Mouse (Mus musculus): ENCODE measurements around the gene Polr2f. TPM values are rescaled to one million over a fixed set of nuclear protein-coding genes. Genes with fewer than 3 reads are reported as not detected.
A peak's percentile ranks its signal among the peaks of the same experiment; 100 is the strongest.

Gene Polr2f
- total RNA-seq, 2 experiments from 2014 or later, result 100 to 103 TPM

- Histone ChIP-seq H3K27ac (peak overlapping the region; percentile 44; the same call in 1 of the 2 replicates), H3K4me3 (no peak overlapping the region)
- no peak for DNase-seq (ENCODE audit: extremely low spot score in 1 of 2, low spot score in 2 of 2)
- no peak for TF ChIP-seq CTCF (IDR thresholded peaks at IDR 0.05)
- intact Hi-C loops (cut with DNase I), result no loop called here
Observed at GRCm38 (mm10) chr15:79101531-79101930, 39.3 kb upstream of the Polr2f start.

GRCm38 (mm10) chr15:79103264-79103663 lies 37.5 kb upstream of the Polr2f start:
- intact Hi-C loops (cut with DNase I), result no loop called here
- TF ChIP-seq CTCF (IDR thresholded peaks at IDR 0.05), result no peak

DNA sequence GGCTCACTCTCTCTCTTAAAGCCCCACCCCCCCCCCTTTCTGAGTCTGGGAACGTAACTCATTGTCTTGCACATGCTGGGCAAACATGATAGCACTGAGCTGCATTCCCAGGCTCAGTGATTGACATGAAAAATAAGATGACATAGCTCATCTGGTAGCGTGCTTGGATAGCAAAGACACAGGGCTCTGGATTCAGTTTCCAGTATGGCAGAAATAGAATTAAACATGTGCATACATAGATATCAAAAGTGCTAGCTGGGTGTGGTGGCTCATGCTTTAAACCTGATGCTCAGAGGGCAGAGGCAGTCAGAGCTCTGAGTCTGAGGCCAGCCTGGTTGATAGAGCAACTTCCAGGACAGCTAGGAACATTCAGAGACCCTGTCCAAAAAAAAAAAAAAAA lies 35.0 kb upstream of the Polr2f start:
- H3K4me3 ChIP-seq, result no peak overlapping the region
- no peak for TF ChIP-seq CTCF (IDR thresholded peaks at IDR 0.05)
- DNase-seq (ENCODE audit: extremely low spot score in 1 of 2, low spot score in 2 of 2), result no peak
- H3K27ac ChIP-seq, result no peak overlapping the region
- intact Hi-C loops (cut with DNase I), result no loop called here

More at GRCm38 (mm10) chr15:79103264-79103663, 37.5 kb upstream of the Polr2f start:
- Histone ChIP-seq H3K27ac (peak overlapping the region; percentile 19), H3K4me3 (no peak overlapping the region)
- DNase-seq (ENCODE audit: extremely low spot score in 1 of 2, low spot score in 2 of 2), result no peak

- Histone ChIP-seq H3K27ac (peak overlapping the region; percentile 50; the same call in 1 of the 2 replicates), H3K4me3 (peak overlapping the region; percentile 71)
- DNase-seq (ENCODE audit: extremely low spot score in 1 of 2, low spot score in 2 of 2), result no peak
- intact Hi-C loops (cut with DNase I), result no loop called here
- no peak for TF ChIP-seq CTCF (IDR thresholded peaks at IDR 0.05)
Observed at GRCm38 (mm10) chr15:79107966-79108365, 32.8 kb upstream of the Polr2f start.

DNA sequence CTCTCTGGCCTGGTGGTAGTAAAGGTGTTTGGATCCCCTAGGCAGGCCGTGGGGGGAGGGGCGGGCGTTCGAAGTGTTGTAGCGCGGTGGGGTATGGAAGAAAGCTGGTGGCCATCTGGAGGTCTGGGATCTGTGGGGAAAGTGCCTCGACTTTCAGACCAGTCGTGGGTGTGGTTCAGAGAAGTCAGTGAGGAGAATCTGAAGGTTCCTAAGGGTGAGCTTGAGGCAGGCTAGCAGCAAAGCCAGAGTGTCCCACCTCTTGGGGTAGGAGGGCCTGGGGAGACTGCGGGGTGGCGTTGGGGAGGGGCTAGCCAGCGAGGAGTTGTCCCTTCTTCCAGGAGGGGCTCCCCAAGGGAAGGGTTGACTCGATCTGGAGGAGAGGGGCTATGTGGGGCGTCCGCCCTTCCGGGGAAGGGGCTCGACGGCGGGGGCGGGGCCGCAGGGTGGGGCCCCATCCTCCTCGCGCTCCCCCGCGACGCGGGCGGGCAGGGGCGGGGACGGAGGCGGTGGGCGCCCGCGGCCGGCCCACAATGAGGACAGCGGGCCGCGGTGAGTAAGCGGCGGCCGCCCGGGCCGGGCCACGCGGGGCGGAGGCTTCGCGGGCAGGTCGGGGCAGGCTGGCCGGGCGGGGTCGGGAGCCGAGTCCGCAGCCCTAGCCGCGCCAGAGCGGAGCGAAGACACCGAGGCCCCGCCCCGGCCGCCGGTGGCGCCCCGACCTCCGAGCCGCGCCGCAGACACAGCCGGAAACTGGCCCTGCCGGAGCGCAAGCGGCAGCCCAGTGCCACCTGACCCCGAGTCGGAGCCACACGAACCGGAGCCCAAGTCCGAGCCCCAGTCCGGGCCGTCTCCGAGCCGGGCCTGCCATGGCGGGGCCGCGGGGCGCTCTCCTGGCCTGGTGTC lies 32.1 kb upstream of the Polr2f start, which contains the start of gene Micall1:
TSS of gene Micall1 (plus strand) at position 478 of the 900 bp plus-strand sequence.
- intact Hi-C loops (cut with DNase I), result no loop called here
- DNase-seq (ENCODE audit: extremely low spot score in 1 of 2, low spot score in 2 of 2), result peak; percentile 41 to 60
- H3K4me3 ChIP-seq, result peak within 1 kb of the TSS; percentile 71
- TF ChIP-seq CTCF (IDR thresholded peaks at IDR 0.05), result no peak
- H3K27ac ChIP-seq, result peak within 1 kb of the TSS; percentile 80

GRCm38 (mm10) chr15:79109321-79109934 lies 31.4 kb upstream of the Polr2f start:
- H3K4me3 ChIP-seq, result peak overlapping the region; percentile 71
- intact Hi-C loops (cut with DNase I), result no loop called here
- TF ChIP-seq CTCF (IDR thresholded peaks at IDR 0.05), result no peak
- peak in 1 of 2 experiments; percentile 32 for DNase-seq (ENCODE audit: extremely low spot score in 1 of 2, low spot score in 2 of 2)
- H3K27ac ChIP-seq, result peak overlapping the region; percentile 80

- intact Hi-C loops (cut with DNase I), result no loop called here
- no peak for DNase-seq (ENCODE audit: extremely low spot score in 1 of 2, low spot score in 2 of 2)
- no peak for TF ChIP-seq CTCF (IDR thresholded peaks at IDR 0.05)
- Histone ChIP-seq H3K4me3 (peak overlapping the region; percentile 71), H3K27ac (peak overlapping the region; percentile 1; the same call in 1 of the 2 replicates)
Observed at GRCm38 (mm10) chr15:79110031-79110430, 30.8 kb upstream of the Polr2f start.

DNA sequence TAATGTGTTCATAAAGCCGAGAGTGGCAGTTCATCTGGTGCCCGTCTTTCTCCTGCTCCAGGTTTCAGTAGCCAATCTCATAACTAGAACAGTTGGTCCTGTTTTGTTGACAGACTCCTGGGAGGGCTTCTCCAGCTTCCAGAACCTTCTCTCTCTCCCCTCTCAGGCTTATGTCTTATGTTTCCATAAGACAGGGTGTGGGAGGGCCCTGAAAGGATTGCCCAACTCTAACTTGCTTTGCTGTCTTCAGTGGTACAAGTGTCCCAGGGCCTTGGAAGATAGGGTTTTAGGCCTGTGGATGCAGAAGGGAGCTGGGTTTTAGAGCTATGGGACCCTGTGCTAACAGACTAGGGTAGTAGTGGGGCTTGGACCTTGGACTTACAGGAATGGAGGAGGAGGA lies 30.3 kb upstream of the Polr2f start:
- intact Hi-C loops (cut with DNase I), result no loop called here
- H3K27ac ChIP-seq, result no peak overlapping the region
- no peak for DNase-seq (ENCODE audit: extremely low spot score in 1 of 2, low spot score in 2 of 2)
- no peak for TF ChIP-seq CTCF (IDR thresholded peaks at IDR 0.05)
- H3K4me3 ChIP-seq, result peak overlapping the region; percentile 71

DNA sequence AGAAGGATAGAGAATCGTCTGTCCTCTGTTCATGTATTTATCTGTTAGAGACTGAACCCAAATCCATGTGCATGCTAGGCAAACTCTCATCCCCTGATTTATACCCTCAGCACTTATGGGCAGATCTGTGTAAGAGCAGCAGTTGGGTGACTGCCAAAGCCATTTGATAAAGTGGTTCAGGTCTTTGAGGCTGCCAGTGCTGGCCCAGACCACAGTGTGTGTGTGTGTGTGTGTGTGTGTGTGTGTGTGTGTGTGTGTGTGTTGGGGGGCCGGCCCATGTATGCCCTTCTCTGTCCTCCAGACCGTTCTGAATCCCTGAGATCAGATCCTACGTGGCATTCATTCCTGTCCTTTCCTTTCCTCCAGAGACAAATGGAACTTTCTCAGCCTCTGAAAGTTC lies 29.0 kb upstream of the Polr2f start:
- no peak for DNase-seq (ENCODE audit: extremely low spot score in 1 of 2, low spot score in 2 of 2)
- intact Hi-C loops (cut with DNase I), result no loop called here
- no peak for TF ChIP-seq CTCF (IDR thresholded peaks at IDR 0.05)
- Histone ChIP-seq H3K4me3 (no peak overlapping the region), H3K27ac (no peak overlapping the region)

- intact Hi-C loops (cut with DNase I), result no loop called here
- Histone ChIP-seq H3K4me3 (no peak overlapping the region), H3K27ac (no peak overlapping the region)
- TF ChIP-seq CTCF (IDR thresholded peaks at IDR 0.05), result no peak
- no peak for DNase-seq (ENCODE audit: extremely low spot score in 1 of 2, low spot score in 2 of 2)
Observed at GRCm38 (mm10) chr15:79115276-79115675, 25.5 kb upstream of the Polr2f start.

GRCm38 (mm10) chr15:79119491-79119890 lies 21.3 kb upstream of the Polr2f start:
- TF ChIP-seq CTCF (IDR thresholded peaks at IDR 0.05), result no peak
- intact Hi-C loops (cut with DNase I), result no loop called here
- Histone ChIP-seq H3K4me3 (no peak overlapping the region), H3K27ac (no peak overlapping the region)
- DNase-seq (ENCODE audit: extremely low spot score in 1 of 2, low spot score in 2 of 2), result no peak

DNA sequence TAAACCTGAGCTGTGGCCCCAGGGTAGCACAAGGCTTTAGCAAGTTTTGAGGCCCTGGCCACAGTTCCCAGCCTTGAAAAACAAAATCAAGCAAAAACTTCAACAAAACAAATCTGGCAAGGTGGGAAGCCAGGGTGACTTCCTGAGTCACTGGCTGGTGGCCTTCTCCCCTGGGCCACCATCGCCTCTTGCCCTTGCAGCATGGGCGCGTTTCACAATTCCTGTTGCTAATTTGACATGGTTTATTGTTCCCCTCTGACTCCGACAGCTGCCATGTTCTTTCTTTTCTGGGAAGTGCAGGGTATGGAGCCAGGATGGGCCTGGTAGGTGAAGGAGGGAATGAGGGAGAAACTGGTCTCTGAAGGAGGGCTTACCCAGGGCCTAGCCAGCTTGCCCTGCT lies 18.7 kb upstream of the Polr2f start:
- no peak for TF ChIP-seq CTCF (IDR thresholded peaks at IDR 0.05)
- intact Hi-C loops (cut with DNase I), result no loop called here
- no peak for DNase-seq (ENCODE audit: extremely low spot score in 1 of 2, low spot score in 2 of 2)
- H3K27ac ChIP-seq, result no peak overlapping the region
- H3K4me3 ChIP-seq, result no peak overlapping the region

Data from left cerebral cortex, adult 2 months (tissue).